Mouse (Mus musculus) gastrocnemius, adult 2 months (tissue): ENCODE data around the gene Acox1. TPM values are rescaled to one million over a fixed set of nuclear protein-coding genes. Genes with fewer than 3 reads are reported as not detected.

Experiments used
- DNase-seq: peaks from one replicate; pipeline ENCODE4 v3.0.0; 2022
- H3K27ac ChIP-seq: fragments of 200-600 bp; 2 replicates; pipeline ENCODE4 v1.8.1; 2022; ENCODE audit warnings: mild to moderate bottlenecking
- H3K4me3 ChIP-seq: fragments of 200-600 bp; 2 replicates; pipeline ENCODE4 v1.8.1; 2022; ENCODE audit warnings: mild to moderate bottlenecking, moderate library complexity
- CTCF ChIP-seq: fragments of 200-600 bp; IDR thresholded peaks from 2 replicates; pipeline ENCODE4 v1.8.1; 2022; ENCODE audit warnings: antibody characterized with exemption, mild to moderate bottlenecking, moderate library complexity
- intact Hi-C: fragments of 180-260 bp; cut with DNase I; formaldehyde crosslinking; loops from one replicate; pipeline ENCODE4 v1.15.1; 2025
- total RNA-seq, 2 experiments: library from RNA; stranded (reverse); gene quantifications; 2 replicates each; pipeline ENCODE4 v1.2.3; 2021

Gene Acox1
- total RNA-seq, 2 experiments from 2014 or later: 79.8 to 118 TPM

- peak; percentile 44 for DNase-seq
- TF ChIP-seq CTCF: no peak
- H3K27ac ChIP-seq: 0 out of 2 replicates have a peak overlapping the region, but pooled peaks have one; percentile 8
- intact Hi-C loops: no loop called here
- H3K4me3 ChIP-seq: no peak overlapping the region
Measured at GRCm38 (mm10) chr11:116146294-116146985, 52.4 kb downstream of the Acox1 start.

GRCm38 (mm10) chr11:116145481-116146293 is 53.2 kb downstream of the Acox1 start:
- no peak for TF ChIP-seq CTCF
- Histone ChIP-seq H3K4me3 (no peak overlapping the region), H3K27ac (no peak overlapping the region)
- DNase-seq: no peak
- intact Hi-C loops: no loop called here

- Histone ChIP-seq H3K27ac (no peak overlapping the region), H3K4me3 (no peak overlapping the region)
- intact Hi-C loops: no loop called here
- no peak for TF ChIP-seq CTCF
- no peak for DNase-seq
Measured at GRCm38 (mm10) chr11:116143468-116143867, 55.4 kb downstream of the Acox1 start.

GRCm38 (mm10) chr11:116142211-116142991 is 56.4 kb downstream of the Acox1 start:
- intact Hi-C loops: no loop called here
- DNase-seq: no peak
- no peak overlapping the region for H3K27ac ChIP-seq
- no peak for TF ChIP-seq CTCF
- no peak overlapping the region for H3K4me3 ChIP-seq

GRCm38 (mm10) chr11:116138468-116139138 is 60.2 kb downstream of the Acox1 start, which contains the start of gene Mrpl38:
TSS of gene Mrpl38 (minus strand) at chr11:116138868.
- intact Hi-C loops: no loop called here
- peak within 1 kb of the TSS; percentile 98 for H3K4me3 ChIP-seq
- H3K27ac ChIP-seq: peak within 1 kb of the TSS; percentile 88

GRCm38 (mm10) chr11:116138096-116138467 is 60.8 kb downstream of the Acox1 start:
- H3K27ac ChIP-seq: peak overlapping the region; percentile 88
- intact Hi-C loops: no loop called here
- no peak for TF ChIP-seq CTCF
- no peak for DNase-seq
- H3K4me3 ChIP-seq: peak overlapping the region; percentile 98

More at GRCm38 (mm10) chr11:116138468-116139138, 60.2 kb downstream of the Acox1 start, which contains the start of gene Mrpl38:
- TF ChIP-seq CTCF: peak; percentile 86
- peak; percentile 92 for DNase-seq

GRCm38 (mm10) chr11:116134171-116134570 is 64.7 kb downstream of the Acox1 start:
- no peak overlapping the region for H3K27ac ChIP-seq
- intact Hi-C loops: loop anchor here (5.0 kb wide), 1 partner anchor 102 kb away; the partner anchor contains the start of gene Unk
- DNase-seq: no peak
- TF ChIP-seq CTCF: no peak
- no peak overlapping the region for H3K4me3 ChIP-seq

- Histone ChIP-seq H3K4me3 (no peak overlapping the region), H3K27ac (no peak overlapping the region)
- no peak for DNase-seq
- intact Hi-C loops: loop anchor here (5.0 kb wide), 1 partner anchor 101 kb away; the partner anchor contains the start of gene Unk
- no peak for TF ChIP-seq CTCF
Measured at GRCm38 (mm10) chr11:116133497-116133896, 65.3 kb downstream of the Acox1 start.

GRCm38 (mm10) chr11:116132366-116133333 is 66.2 kb downstream of the Acox1 start:
- TF ChIP-seq CTCF: no peak
- intact Hi-C loops: loop anchor here (5.0 kb wide), 1 partner anchor 100 kb away; the partner anchor contains the start of gene Unk
- DNase-seq: no peak
- Histone ChIP-seq H3K27ac (peak overlapping the region; percentile 99; the same call in 1 of the 2 replicates), H3K4me3 (no peak overlapping the region)

- intact Hi-C loops: loop anchor here (2.0 to 5.0 kb wide), 2 partner anchors 21 to 99 kb away; partner anchors contain the start of gene Unk
- no peak for TF ChIP-seq CTCF
- DNase-seq: no peak
- peak overlapping the region; percentile 99 for H3K27ac ChIP-seq
- peak overlapping the region; percentile 79 for H3K4me3 ChIP-seq
Measured at GRCm38 (mm10) chr11:116131349-116132170, 67.3 kb downstream of the Acox1 start.
